Mouse (Mus musculus) thymus, postnatal 36 days (tissue): ENCODE measurements around the gene Prdm11.

Source experiments
- DNase-seq, 2 experiments: peaks; one replicate each; pipeline ENCODE4 v3.0.0; 2022; ENCODE audit warnings: mixed read lengths in 2 of 2

Prdm11 gene

DNA sequence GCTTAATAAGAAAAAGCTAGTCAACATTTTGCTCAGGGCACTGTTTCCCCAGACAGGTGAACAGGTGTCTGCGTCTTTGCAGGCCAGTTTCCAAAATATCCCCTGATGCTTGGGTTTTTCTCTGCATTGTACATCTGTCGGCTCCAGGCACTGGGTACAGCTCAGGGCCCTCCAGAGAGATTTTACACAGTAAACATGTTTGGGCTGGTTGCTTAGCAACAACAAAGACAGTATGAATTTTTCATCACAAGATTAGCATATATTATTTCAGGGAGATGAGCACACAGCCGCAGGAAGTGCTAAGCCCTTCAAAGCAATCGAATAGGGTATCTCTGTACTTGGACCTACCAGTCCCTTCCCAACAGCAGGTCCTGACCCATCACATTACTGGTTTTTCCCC is 125.3 kb downstream of the Prdm11 start:
- DNase-seq: no peak

DNA sequence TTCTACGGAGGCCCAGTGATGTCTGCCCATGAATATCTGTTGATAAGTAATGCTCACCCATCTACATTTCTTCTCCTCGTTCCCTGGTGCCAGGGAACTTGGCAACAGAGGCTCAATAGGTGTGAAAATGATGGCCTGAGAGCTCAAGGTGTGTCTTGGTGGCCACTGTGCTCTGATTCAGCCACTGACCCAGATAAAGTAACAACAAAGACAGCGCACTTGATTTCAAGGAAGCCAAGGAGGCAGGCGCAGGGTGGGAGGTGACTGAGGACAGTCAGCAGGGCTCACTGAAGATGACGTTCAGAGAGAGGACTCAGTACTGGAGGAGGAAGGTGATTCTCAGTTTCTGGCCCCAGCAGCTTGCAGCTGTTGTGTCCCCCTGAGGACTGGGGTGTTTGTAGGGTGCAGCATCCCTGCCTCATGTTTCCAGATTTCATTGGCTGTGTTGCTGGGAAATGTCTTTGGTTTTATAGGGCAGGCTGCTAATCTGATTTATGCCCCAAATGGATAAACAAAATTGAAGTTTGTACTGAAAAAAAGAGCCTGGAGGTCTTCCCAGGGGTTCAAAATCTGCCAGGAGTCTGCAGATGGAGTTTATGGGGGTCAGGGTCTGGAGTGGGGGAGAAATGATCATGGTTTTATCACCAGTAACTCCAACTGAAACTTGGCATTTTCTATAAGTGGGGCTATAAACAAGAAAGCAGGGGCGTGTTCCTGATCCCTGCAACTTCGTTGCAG is 128.4 kb downstream of the Prdm11 start:
- DNase-seq: peak in 1 of 2 experiments; percentile 37

DNA sequence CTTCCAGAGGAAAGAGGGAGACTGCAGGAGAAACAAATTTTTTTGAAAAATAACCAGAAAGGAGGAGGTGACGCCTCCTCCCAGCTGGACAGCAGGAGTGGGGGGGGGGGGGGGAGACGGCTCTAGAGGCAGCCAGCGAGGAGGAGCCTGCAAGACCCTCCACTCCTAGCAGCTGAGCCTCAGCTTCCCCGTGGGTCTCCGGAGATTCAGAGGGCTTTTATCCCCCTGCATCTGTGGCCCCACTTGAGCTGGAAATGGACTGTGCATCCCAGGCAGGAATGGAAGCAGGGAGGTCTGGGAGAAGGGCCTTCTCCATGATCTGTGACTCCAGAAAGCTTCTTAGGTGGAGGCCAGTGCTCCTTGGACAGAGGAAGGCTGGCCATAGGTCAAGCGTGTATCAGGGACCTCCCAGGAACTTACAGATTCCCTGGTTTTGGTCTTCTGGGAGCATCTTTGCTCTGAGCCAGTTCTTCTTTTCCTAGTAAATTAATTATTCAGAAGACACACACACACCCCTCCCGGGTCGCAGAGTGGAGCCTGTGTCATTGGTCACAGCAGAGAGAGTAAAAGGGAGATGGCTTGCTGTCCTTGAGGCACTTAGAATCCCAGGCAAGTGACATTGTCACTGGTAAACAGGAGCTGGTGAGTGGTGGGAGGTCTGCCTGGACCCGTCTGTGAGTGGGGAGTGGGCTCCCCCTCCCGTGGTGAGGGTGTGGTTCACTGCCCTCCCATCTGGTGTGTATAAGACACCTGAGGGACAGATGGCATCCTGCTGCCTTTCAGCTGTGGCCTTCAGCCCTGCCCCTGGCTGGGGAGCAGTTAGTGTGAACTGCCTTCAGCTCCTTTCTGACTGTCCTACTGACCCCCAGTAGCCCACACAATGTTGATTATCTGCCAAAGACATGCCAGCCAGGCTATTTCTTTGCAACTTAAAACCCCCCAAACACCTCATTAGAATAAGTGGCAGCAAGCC is 130.0 kb downstream of the Prdm11 start:
- no peak for DNase-seq
